Mouse (Mus musculus) kidney, adult 18-20 months (tissue): Measurements from ENCODE around the gene Abcb9.

Experiments
- DNase-seq: peaks from one replicate; pipeline ENCODE4 v3.0.0; 2021

The Abcb9 gene

DNA sequence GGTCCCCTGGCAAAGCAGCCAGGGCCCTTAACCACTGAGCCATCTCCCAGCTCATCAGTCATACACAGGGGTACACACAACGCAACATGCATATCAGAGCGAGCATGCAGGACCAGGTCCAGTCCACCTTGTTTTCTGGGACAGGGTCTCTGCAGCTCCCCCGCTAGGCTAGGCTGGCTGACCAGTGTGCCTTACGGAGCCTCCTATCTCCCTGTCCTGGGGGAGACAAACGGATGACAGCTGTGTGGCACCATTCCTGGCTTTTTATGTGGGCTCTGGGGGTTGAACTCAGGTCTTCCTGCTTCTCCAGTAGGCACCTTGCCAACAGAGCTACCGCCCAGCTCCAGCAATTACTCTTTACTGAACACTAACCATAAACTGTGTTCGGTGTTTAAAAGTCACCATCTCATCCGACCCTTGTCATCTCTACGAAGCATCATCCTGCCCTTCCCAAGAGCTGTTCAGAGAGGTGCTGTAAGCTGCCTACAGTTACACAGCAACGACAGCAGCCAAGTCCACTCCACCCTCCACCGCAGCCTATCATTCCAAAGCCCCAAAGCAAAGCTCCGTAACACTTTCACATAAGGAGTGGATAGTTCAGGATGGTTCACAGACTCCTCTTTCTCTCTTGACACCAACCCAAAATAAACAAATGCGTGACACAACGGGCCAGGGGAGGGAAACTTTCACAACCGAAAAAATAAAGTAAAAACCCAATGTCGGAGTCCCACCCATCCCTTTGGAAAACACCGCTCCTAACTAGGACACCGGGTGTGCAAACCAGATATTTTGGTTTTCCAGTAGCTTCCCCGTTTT is 66.2 kb downstream of the Abcb9 start:
- no peak for DNase-seq

- no peak for DNase-seq
Observed at GRCm38 (mm10) chr5:124028680-124029079, 66.9 kb downstream of the Abcb9 start.

DNA sequence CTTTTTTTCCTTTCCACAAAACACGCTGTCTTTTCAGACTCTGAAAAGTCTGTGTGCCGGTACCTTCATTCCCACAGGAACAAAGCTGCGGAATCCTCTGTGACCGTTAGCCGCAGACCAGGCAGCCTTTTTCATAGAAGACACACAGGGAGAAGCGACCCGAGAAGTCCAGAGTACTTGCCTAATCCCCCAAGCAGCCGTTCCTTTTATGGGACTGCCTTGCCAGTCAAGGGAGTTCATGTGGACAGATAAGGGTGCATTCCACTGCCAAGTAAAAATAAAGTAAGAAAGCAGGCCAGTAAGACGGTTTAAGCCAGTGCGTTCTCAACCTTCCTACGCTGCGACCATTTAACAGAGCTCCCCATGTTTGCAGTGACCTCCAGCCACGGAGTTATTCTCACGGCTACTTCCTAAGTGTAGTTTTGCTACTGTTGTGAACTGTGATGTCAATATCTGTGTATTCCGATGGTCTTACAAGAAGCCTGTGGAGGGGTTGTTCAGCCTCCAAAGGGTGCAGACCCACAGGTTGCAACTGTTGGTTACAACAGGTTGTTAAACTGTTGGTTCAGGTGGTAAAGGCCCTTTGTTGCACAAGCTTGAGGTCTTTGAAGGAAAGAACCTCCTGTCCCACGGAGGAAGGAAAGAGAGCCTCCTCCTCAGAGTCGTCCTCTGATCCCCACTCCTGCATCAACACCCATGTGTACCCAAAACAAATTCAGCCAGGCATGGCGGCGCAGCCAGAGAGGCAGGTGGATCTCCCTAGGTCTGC is 67.7 kb downstream of the Abcb9 start:
- no peak for DNase-seq

DNA sequence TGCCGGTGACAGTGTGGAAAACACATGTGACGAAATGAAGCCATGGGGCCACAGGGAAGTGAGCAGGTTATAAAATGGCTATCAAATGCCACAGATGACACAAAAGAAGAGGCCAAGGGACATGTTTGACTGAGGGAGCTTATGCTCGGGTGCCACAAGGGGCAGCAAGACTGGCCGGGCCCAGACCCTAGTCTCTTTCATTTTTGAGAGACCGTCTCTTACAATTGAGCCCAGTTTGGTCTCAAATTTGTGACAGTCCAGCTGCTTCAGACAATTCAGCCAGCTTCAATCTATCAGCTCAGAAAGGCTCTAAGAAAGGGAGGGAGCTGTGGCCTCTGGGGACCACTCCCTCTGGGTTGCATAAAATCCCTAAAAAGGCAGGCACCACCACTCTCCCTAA is 69.0 kb downstream of the Abcb9 start:
- no peak for DNase-seq

- DNase-seq: peak; percentile 72
Observed at GRCm38 (mm10) chr5:124025587-124026441, 69.8 kb downstream of the Abcb9 start.

- DNase-seq: no peak
Observed at GRCm38 (mm10) chr5:124025146-124025545, 70.5 kb downstream of the Abcb9 start.

- no peak for DNase-seq
Observed at GRCm38 (mm10) chr5:124024677-124025076, 70.9 kb downstream of the Abcb9 start.

DNA sequence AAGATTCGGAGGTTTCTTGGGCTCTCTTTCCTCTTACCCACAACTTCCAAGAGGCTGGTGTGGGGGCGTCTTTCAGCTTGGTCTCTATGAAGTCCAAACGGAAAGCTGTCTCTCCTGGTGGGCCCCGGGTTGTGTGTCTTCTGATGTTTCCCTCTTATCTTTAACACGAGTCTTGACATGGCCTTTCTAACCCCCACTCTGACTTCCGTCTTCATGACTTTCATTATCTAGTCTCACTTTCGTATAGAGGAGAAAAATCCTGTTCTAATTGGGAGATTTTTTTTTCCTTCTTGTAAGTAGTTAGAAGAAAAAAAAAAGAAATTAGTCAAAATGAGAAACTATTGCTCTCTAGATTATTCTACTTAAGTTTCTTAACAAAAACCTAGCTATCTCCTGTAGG is 73.2 kb downstream of the Abcb9 start:
- DNase-seq: no peak

DNA sequence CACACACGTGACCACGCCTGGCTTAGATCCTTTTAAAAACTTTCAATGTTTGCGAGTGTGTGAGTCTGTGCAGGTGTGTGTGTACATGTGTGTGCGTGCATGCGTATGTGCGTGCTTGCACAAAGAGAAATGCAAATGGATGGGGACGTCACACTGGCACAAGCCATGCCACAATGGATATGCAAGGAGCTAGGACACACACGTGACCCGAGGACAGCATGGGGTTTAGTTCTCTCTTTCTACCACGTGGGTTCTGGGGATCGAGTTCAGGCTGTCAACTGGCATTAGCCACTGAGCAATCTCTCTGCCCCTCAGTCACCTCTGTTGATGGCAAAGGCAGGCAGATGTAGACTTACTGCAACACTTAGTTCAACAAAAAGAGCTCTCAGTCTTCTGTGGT is 73.9 kb downstream of the Abcb9 start:
- DNase-seq: no peak

DNA sequence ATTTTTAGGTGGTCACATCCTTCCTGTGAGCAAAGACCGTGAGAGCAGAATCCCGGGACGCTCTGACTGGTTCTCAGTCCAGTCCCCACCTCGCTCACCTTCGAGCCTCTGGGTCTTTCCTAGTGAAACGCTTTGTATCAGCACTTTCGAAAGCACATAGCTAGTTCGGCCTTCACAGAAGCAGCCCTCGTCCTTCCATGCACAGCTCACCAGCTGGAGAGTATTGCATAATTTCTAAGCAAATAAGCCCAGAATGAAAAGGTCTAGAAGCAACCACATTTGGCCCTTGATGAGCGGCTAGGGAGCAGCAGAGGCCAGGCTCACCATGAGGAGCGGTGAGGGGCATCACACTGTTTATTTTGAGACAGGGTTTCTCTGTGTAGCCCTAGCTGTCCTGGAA is 74.5 kb downstream of the Abcb9 start:
- DNase-seq: no peak

- DNase-seq: no peak
Observed at GRCm38 (mm10) chr5:124019348-124020216, 76.0 kb downstream of the Abcb9 start.

GRCm38 (mm10) chr5:124018651-124019050 is 76.9 kb downstream of the Abcb9 start:
- no peak for DNase-seq

- no peak for DNase-seq
Observed at GRCm38 (mm10) chr5:124017941-124018340, 77.7 kb downstream of the Abcb9 start.

DNA sequence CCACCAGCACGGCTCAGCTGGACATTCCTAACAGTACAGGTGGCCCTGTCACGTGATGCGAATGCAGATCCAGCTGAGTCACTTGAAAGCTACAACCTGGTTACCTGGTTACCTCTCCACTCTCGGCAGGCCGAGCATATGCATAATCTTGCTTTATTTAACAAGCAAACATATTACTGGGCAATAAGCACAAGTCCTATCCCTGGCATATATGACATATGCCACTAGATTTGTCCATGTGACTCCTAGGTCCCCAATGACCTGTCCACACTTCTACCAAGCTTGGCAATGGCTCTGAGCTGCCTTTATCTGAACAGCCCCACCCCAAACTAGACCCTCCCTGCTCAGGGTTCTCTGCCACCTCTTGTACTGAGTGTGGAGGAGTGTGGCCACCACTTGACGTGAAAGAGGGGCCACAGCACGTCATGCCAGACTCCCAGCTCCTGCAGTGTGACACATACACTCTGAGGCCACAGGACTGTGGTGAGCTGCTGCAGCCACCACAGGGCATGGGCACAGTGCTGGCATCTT is 79.2 kb downstream of the Abcb9 start:
- DNase-seq: no peak

DNA sequence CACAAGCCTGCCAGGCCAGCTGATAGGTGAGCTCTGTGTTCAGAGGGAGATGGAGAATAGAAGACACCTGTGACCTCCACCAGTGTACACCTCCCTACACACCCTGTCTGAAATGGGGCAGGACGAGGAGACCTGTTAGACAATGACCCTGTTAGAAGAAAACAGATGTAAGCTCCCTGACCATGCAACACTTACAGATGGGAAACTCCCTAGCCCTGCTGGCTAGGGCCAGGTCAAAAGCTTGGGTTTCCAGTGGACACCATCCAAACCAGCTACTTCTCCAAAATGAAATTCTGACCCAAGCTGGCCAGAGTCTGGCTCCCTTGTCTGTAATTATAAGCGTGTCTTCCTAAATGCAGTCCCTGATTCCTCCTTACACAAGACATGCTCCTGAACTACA is 79.9 kb downstream of the Abcb9 start:
- DNase-seq: no peak

DNA sequence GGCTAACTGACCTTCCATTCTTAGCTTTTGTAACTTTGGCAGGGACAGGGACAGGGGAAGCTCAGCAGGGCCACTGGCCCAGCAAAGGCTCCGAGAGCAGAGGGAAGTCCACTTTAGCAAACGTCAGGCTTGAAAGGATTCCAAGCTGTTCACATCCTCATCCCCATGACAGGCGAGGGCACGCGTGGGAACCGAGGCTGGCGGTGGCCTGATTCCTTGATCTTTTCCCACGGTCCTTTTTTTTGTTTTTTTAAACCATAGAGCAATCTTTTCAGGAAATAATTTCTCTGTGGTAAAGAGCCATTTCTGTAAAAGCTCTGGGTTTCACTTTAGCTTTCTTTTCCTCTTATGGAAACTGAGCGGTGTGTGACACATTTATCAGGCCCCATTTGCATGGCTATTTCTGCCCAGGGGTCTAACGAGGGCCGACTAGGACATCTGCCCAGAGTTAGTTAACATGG is 80.8 kb downstream of the Abcb9 start:
- no peak for DNase-seq

DNA sequence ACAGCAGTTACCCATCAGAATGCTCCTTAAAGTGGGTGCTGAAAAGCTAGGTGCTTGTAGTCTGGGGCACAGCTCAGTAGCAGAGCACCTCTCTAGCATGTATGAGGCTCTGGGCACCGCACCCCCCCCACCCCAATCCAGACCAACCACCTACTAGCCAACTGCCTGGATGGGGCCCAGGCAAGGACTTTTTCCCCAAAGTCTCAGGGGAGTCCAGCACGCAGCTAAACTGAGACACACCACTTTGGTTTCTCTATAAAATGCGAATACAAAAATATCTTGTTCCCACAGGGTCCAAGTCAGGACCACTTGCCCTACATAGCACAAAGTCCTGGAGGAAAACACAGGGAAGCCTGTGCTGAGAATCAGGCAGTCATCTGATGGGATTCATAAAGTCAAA is 81.4 kb downstream of the Abcb9 start:
- DNase-seq: no peak

DNA sequence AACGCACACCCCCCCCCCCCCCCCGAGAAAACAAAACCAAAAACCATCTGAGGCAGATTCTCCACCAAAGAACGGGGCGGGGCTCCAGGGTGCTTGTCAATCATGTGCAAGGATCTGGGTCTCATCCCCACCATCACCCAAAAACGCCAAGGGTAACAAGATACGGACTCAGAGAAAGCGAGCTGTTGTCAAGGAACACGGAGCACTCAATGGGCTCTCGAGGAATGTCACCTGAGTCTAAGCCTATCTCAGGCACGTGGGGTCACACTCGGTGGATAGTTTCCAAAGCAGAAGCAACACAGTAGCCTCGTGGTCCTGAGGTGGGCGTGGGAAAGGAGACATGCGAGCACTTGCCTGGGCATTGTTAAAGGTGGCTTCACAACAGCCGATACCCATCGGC is 81.9 kb downstream of the Abcb9 start:
- DNase-seq: no peak

DNA sequence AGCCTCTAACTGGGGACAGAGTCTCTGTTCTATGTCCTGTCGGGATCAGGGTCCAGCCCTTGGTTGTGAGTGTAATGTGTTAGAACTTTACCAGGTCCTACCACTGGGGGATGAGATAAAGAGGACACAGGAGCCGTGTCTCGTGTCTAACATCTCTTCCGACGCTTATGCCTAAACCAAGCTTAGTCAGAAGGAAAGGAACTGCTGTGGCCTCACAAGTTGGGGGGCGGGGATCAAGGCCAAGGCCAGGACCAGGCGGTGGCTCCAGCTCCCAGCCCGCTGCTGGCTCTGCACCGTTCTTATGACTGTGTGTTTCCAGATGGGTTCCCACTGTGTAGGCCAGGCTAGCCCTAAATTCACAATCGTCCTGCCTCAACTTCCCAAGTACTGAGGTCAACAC is 82.7 kb downstream of the Abcb9 start:
- DNase-seq: no peak

DNA sequence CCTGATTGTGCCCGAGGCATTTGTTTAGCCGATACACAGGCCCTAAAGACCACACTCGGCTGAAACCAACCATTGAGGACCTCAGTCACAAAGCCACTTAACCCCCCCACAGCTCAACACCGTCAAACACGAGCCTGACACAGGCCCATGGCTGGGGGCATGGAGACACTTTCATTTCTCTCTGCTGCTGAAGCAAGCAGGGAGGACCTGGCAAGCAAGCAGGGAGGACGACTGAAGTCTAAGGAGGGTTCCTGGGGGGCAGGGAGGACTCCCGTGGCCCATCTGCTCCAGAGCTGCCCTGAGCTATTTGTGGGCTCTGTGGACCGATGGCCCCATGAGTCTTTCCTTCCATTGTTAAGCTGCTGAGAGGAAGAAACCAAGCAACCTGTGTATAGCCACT is 83.7 kb downstream of the Abcb9 start:
- no peak for DNase-seq
